Mouse (Mus musculus): Measurements from ENCODE around the gene Tekt5. TPM values are rescaled to one million over a fixed set of nuclear protein-coding genes. Genes with fewer than 3 reads are reported as not detected.

The Tekt5 gene
- not detected for total RNA-seq (2021)

- intact Hi-C loops (cut with DNase I) = loop anchor here (5.0 kb wide), 2 partner anchors 113 to 308 kb away; no protein-coding TSS in a partner anchor
Observed at GRCm38 (mm10) chr16:10394699-10395540, at the start of gene Tekt5. Gene Tekt5 (minus strand): TSS chr16:10395490.

GRCm38 (mm10) chr16:10443723-10444122, 48.4 kb upstream of the Tekt5 start:
- intact Hi-C loops (cut with DNase I) = no loop called here
- DNase-seq (ENCODE audit: low spot score) = no peak

More at GRCm38 (mm10) chr16:10394699-10395540, at the start of gene Tekt5:
- DNase-seq (ENCODE audit: low spot score) = no peak

- no peak for DNase-seq (ENCODE audit: low spot score)
Observed at GRCm38 (mm10) chr16:10441761-10442160, 46.5 kb upstream of the Tekt5 start.

GRCm38 (mm10) chr16:10441328-10441727, 46.0 kb upstream of the Tekt5 start:
- intact Hi-C loops (cut with DNase I) = no loop called here
- no peak for DNase-seq (ENCODE audit: low spot score)

More at GRCm38 (mm10) chr16:10441761-10442160, 46.5 kb upstream of the Tekt5 start:
- intact Hi-C loops (cut with DNase I) = no loop called here

- intact Hi-C loops (cut with DNase I) = no loop called here
- DNase-seq (ENCODE audit: low spot score) = no peak
Observed at GRCm38 (mm10) chr16:10438055-10438454, 42.8 kb upstream of the Tekt5 start.

GRCm38 (mm10) chr16:10436166-10436565, 40.9 kb upstream of the Tekt5 start:
- no peak for DNase-seq (ENCODE audit: low spot score)
- intact Hi-C loops (cut with DNase I) = no loop called here

- DNase-seq (ENCODE audit: low spot score) = no peak
- intact Hi-C loops (cut with DNase I) = no loop called here
Observed at GRCm38 (mm10) chr16:10433344-10433743, 38.1 kb upstream of the Tekt5 start.

GRCm38 (mm10) chr16:10432387-10432786, 37.1 kb upstream of the Tekt5 start:
- no peak for DNase-seq (ENCODE audit: low spot score)
- intact Hi-C loops (cut with DNase I) = no loop called here

GRCm38 (mm10) chr16:10431911-10432310, 36.6 kb upstream of the Tekt5 start:
- intact Hi-C loops (cut with DNase I) = no loop called here
- DNase-seq (ENCODE audit: low spot score) = no peak

GRCm38 (mm10) chr16:10420447-10421054, 25.3 kb upstream of the Tekt5 start:
- DNase-seq (ENCODE audit: low spot score) = no peak
- intact Hi-C loops (cut with DNase I) = no loop called here

- no peak for DNase-seq (ENCODE audit: low spot score)
- intact Hi-C loops (cut with DNase I) = loop anchor here (5.0 kb wide), 1 partner anchor 105 kb away; no protein-coding TSS in a partner anchor
Observed at GRCm38 (mm10) chr16:10417723-10418259, 22.5 kb upstream of the Tekt5 start.

- intact Hi-C loops (cut with DNase I) = loop anchor here (5.0 kb wide), 1 partner anchor 105 kb away; no protein-coding TSS in a partner anchor
Observed at GRCm38 (mm10) chr16:10416866-10417265, 21.6 kb upstream of the Tekt5 start.

GRCm38 (mm10) chr16:10415976-10416375, 20.7 kb upstream of the Tekt5 start:
- intact Hi-C loops (cut with DNase I) = loop anchor here (5.0 kb wide), 1 partner anchor 106 kb away; no protein-coding TSS in a partner anchor
- no peak for DNase-seq (ENCODE audit: low spot score)

More at GRCm38 (mm10) chr16:10416866-10417265, 21.6 kb upstream of the Tekt5 start:
- DNase-seq (ENCODE audit: low spot score) = no peak

GRCm38 (mm10) chr16:10411764-10412746, 16.8 kb upstream of the Tekt5 start, which contains the start of gene Nubp1:
Gene Nubp1 (plus strand): TSS chr16:10411948.
- peak; percentile 89 for DNase-seq (ENCODE audit: low spot score)
- intact Hi-C loops (cut with DNase I) = no loop called here

GRCm38 (mm10) chr16:10399160-10399559, 3.9 kb upstream of the Tekt5 start:
- intact Hi-C loops (cut with DNase I) = loop anchor here (5.0 kb wide), 2 partner anchors 117 to 312 kb away; no protein-coding TSS in a partner anchor
- peak; percentile 40 for DNase-seq (ENCODE audit: low spot score)

- no peak for DNase-seq (ENCODE audit: low spot score)
- intact Hi-C loops (cut with DNase I) = loop anchor here (5.0 kb wide), 2 partner anchors 116 to 311 kb away; no protein-coding TSS in a partner anchor
Observed at GRCm38 (mm10) chr16:10398755-10399154, 3.5 kb upstream of the Tekt5 start.

GRCm38 (mm10) chr16:10392587-10392986, 2.7 kb downstream of the Tekt5 start:
- intact Hi-C loops (cut with DNase I) = no loop called here
- no peak for DNase-seq (ENCODE audit: low spot score)

GRCm38 (mm10) chr16:10388634-10389365, 6.5 kb downstream of the Tekt5 start:
- intact Hi-C loops (cut with DNase I) = no loop called here

GRCm38 (mm10) chr16:10385261-10385660, 10.0 kb downstream of the Tekt5 start:
- intact Hi-C loops (cut with DNase I) = no loop called here

More at GRCm38 (mm10) chr16:10388634-10389365, 6.5 kb downstream of the Tekt5 start:
- DNase-seq (ENCODE audit: low spot score) = no peak

More at GRCm38 (mm10) chr16:10385261-10385660, 10.0 kb downstream of the Tekt5 start:
- DNase-seq (ENCODE audit: low spot score) = no peak
